Mouse (Mus musculus): ENCODE data around the gene Cd320.

GRCm38 (mm10) chr17:33892429-33892828 is 49.5 kb downstream of the Cd320 start:
- TF ChIP-seq CTCF (IDR thresholded peaks at IDR 0.05; ENCODE audit: extremely low read depth, insufficient read depth, insufficient read length, insufficient replicate concordance) (no peak), POLR2A (IDR thresholded peaks at IDR 0.05; ENCODE audit: low read depth, low read length) (no peak)
